Mouse (Mus musculus): ENCODE results near the gene Grk6. TPM values are rescaled to one million over a fixed set of nuclear protein-coding genes. Genes with fewer than 3 reads are reported as not detected.

The Grk6 gene
- total and polyA plus RNA-seq, 3 experiments: 83.2 to 96.7 TPM; not detected in 1

GRCm38 (mm10) chr13:55506697-55507096 lies 61.8 kb downstream of the Grk6 start:
- Histone ChIP-seq H3K4me3 (ENCODE audit: control insufficient read depth in 1 of 2, insufficient read depth in 1 of 2, low read depth in 2 of 2, low read length in 2 of 2) (no peak overlapping the region), H3K4me1 (ENCODE audit: control insufficient read depth in 1 of 2, insufficient read depth in 2 of 2, low read length in 2 of 2) (peaks cover 21 to 24% of the 10 kb centered on the region in 2 experiments), H3K36me3 (ENCODE audit: control insufficient read depth in 1 of 2, insufficient read depth in 2 of 2, low read length in 2 of 2) (peaks cover 0 to 22% of the 10 kb centered on the region in 2 experiments; a peak in 2 of 4 replicates), H3K27ac (ENCODE audit: control insufficient read depth, low read depth, low read length) (no peak overlapping the region), H3K27me3 (ENCODE audit: control insufficient read depth in 1 of 2, insufficient read depth in 2 of 2, low read length in 2 of 2) (no peaks in the 10 kb centered on the region), H3K9ac (ENCODE audit: control insufficient read depth, low read depth, low read length, poor library complexity, severe bottlenecking) (no peak overlapping the region), H3K9me3 (replicated peaks; ENCODE audit: insufficient read depth, low read length) (no peaks in the 10 kb centered on the region), H3K79me2 (ENCODE audit: control insufficient read depth, insufficient read depth, low read length, poor library complexity) (no peaks in the 10 kb centered on the region; the same call in 1 of the 2 replicates)
- no peak for TF ChIP-seq USF2 (IDR thresholded peaks at IDR 0.05; ENCODE audit: borderline replicate concordance in 1 of 2, insufficient read depth in 1 of 2, low read depth in 1 of 2, low read length in 2 of 2)
- no peak for TF ChIP-seq KAT2A (conservative IDR thresholded peaks at IDR 0.05; ENCODE audit: low read depth, low read length)
- TF ChIP-seq TAL1 (IDR thresholded peaks at IDR 0.05; ENCODE audit: low read length): no peak
- no peak for TF ChIP-seq MXI1 (IDR thresholded peaks at IDR 0.05; ENCODE audit: low read depth, low read length)
- no peak for TF ChIP-seq HCFC1 (IDR thresholded peaks at IDR 0.05; ENCODE audit: low read depth, low read length)
- TF ChIP-seq EP300 (IDR thresholded peaks at IDR 0.05; ENCODE audit: low read depth in 1 of 2, low read length in 2 of 2): no peak
- no peak for TF ChIP-seq BHLHE40 (IDR thresholded peaks at IDR 0.05; ENCODE audit: borderline replicate concordance, low read depth, low read length)
- TF ChIP-seq MAZ (IDR thresholded peaks at IDR 0.05; ENCODE audit: low read depth, low read length): no peak
- TF ChIP-seq ZNF384 (IDR thresholded peaks at IDR 0.05; ENCODE audit: low read depth, low read length): no peak
- TF ChIP-seq POLR2AphosphoS2 (IDR thresholded peaks at IDR 0.05; ENCODE audit: low read length): no peak
- no peak for TF ChIP-seq NELFE (IDR thresholded peaks at IDR 0.05; ENCODE audit: low read depth, low read length)
- TF ChIP-seq UBTF (IDR thresholded peaks at IDR 0.05; ENCODE audit: borderline replicate concordance, insufficient read depth, low read depth, low read length): no peak
- TF ChIP-seq MEF2A (IDR thresholded peaks at IDR 0.05; ENCODE audit: extremely low read depth, insufficient replicate concordance, low read depth, low read length, poor library complexity, severe bottlenecking): no peak
- TF ChIP-seq POLR2AphosphoS5 (IDR thresholded peaks at IDR 0.05; ENCODE audit: borderline replicate concordance, low read depth, low read length): no peak
- no peak for TF ChIP-seq ZMIZ1 (IDR thresholded peaks at IDR 0.05; ENCODE audit: low read depth, low read length)
- TF ChIP-seq SIN3A (IDR thresholded peaks at IDR 0.05; ENCODE audit: low read length): no peak
- TF ChIP-seq E2F4 (IDR thresholded peaks at IDR 0.05; ENCODE audit: borderline replicate concordance, low read depth, low read length): no peak
- TF ChIP-seq USF1 (IDR thresholded peaks at IDR 0.05; ENCODE audit: low read depth, low read length): no peak
- no peak for TF ChIP-seq CHD1 (IDR thresholded peaks at IDR 0.05; ENCODE audit: low read depth, low read length)
- DNase-seq (ENCODE audit: low read depth, low spot score): no peak

GRCm38 (mm10) chr13:55507877-55508276 lies 63.0 kb downstream of the Grk6 start:
- DNase-seq (ENCODE audit: low read depth, low spot score): peak; percentile 33
- Histone ChIP-seq H3K4me3 (ENCODE audit: control insufficient read depth in 1 of 2, insufficient read depth in 1 of 2, low read depth in 2 of 2, low read length in 2 of 2) (no peak overlapping the region), H3K79me2 (ENCODE audit: control insufficient read depth, insufficient read depth, low read length, poor library complexity) (peaks cover 5% of the 10 kb centered on the region), H3K4me1 (ENCODE audit: control insufficient read depth in 1 of 2, insufficient read depth in 2 of 2, low read length in 2 of 2) (peaks cover 27 to 32% of the 10 kb centered on the region in 2 experiments), H3K9ac (ENCODE audit: control insufficient read depth, low read depth, low read length, poor library complexity, severe bottlenecking) (no peak overlapping the region), H3K9me3 (replicated peaks; ENCODE audit: insufficient read depth, low read length) (no peaks in the 10 kb centered on the region), H3K27ac (ENCODE audit: control insufficient read depth, low read depth, low read length) (no peak overlapping the region), H3K27me3 (ENCODE audit: control insufficient read depth in 1 of 2, insufficient read depth in 2 of 2, low read length in 2 of 2) (no peaks in the 10 kb centered on the region), H3K36me3 (ENCODE audit: control insufficient read depth in 1 of 2, insufficient read depth in 2 of 2, low read length in 2 of 2) (peaks cover 0 to 27% of the 10 kb centered on the region in 2 experiments; a peak in 2 of 4 replicates)
- no peak for TF ChIP-seq ZNF384 (IDR thresholded peaks at IDR 0.05; ENCODE audit: low read depth, low read length)
- peak; percentile 48 for TF ChIP-seq TAL1 (IDR thresholded peaks at IDR 0.05; ENCODE audit: low read length)
- TF ChIP-seq GATA1 (IDR thresholded peaks at IDR 0.05; ENCODE audit: low read depth, low read length): peak; percentile 6; the same call in 1 of the 2 replicates
